Mouse (Mus musculus): ENCODE data around the gene Zfp93.
A peak's percentile ranks its signal among the peaks of the same experiment; 100 is the strongest.

Zfp93 gene

DNA sequence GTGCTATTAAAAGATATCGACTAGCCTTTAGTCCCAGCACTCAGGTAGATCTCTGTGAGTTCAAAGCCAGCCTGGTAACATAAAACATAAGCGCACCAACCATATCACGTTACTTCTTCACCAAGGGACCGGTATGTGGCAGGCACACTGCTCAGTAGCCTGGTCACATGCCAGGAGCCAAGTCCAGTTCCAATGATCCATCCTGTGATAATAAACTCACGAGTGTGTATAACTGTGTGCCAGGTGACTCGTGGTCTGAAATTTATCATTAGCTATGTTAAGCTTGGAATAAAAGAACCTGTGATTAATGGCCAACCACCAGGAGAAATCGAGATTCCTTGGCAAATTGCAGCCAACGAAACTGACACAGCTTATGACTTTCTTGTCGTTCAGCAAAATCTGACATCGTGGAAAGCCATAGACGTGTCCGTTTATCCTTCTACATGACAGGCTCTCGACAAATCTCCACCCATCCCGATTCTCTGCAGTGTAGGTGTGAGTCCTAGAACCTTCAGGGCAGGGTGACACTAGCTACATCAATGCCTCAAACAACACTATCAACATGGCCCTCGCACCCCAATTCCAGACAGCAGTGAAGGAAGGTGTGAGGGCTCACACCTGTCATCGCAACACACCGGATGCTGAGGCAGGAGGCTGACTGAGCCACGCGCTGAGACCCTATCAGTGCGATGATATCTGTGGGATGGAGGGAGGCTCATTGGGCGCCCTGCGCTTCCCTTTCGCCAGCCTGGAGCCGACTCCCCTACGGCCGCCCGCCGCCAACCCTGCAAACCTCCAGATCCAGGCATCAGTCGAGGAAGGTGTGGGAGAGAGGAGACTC is 45.7 kb downstream of the Zfp93 start:
- H3K4me1 ChIP-seq (replicated peaks; ENCODE audit: low read depth, low read length), result peaks cover 6% of the 10 kb centered on the region
- H3K27me3 ChIP-seq (ENCODE audit: insufficient read depth, low read length), result no peaks in the 10 kb centered on the region
- TF ChIP-seq POU5F1 (IDR thresholded peaks at IDR 0.05; ENCODE audit: borderline replicate concordance, low read length) (no peak), CTCF (conservative IDR thresholded peaks at IDR 0.05; ENCODE audit: low read length) (no peak), NANOG (IDR thresholded peaks at IDR 0.05; ENCODE audit: borderline replicate concordance, low read length) (no peak)
- peaks cover 5% of the 10 kb centered on the region for H3K36me3 ChIP-seq (ENCODE audit: insufficient read depth, low read length)
- peak overlapping the region; percentile 71 for H3K4me3 ChIP-seq (replicated peaks; ENCODE audit: low read length)
- H3K9me3 ChIP-seq (ENCODE audit: low read length), result no peaks in the 10 kb centered on the region

DNA sequence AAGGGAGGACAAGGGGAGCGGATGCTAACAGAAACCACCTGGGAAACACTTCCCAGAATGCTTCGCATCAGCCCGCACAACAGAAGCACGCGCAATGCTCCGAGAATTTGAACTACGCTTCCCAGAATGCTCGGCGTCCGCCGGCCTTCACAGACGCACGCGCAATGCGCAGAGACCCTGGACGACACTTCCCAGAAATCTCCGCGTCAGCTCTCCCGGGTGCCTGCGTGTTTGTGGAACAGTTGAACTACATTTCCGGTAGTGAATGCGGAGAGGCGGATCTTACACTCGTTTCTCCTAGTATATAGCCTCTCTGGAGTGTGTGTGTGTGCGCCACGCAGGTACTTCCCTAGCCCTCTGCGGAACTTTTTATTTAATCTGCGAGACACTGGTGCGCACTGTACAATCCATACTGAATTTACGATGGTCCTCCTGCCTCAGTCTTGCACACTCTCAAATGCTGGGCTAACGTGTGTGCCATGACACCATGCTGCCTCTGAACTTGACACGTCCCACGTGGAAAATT is 46.4 kb downstream of the Zfp93 start, which contains the start of gene Zfp94:
Gene Zfp94, minus strand, starts transcription at position 100 of the 526 bp plus-strand sequence.
- peaks cover 6% of the 10 kb centered on the region for H3K4me1 ChIP-seq (replicated peaks; ENCODE audit: low read depth, low read length)
- TF ChIP-seq CTCF (conservative IDR thresholded peaks at IDR 0.05; ENCODE audit: low read length) (no peak), NANOG (IDR thresholded peaks at IDR 0.05; ENCODE audit: borderline replicate concordance, low read length) (no peak), POU5F1 (IDR thresholded peaks at IDR 0.05; ENCODE audit: borderline replicate concordance, low read length) (no peak)
- no peaks in the 10 kb centered on the region for H3K9me3 ChIP-seq (ENCODE audit: low read length)
- peaks cover 5% of the 10 kb centered on the region for H3K36me3 ChIP-seq (ENCODE audit: insufficient read depth, low read length)
- H3K27me3 ChIP-seq (ENCODE audit: insufficient read depth, low read length), result no peaks in the 10 kb centered on the region
- peak within 1 kb of the TSS; percentile 71 for H3K4me3 ChIP-seq (replicated peaks; ENCODE audit: low read length)

DNA sequence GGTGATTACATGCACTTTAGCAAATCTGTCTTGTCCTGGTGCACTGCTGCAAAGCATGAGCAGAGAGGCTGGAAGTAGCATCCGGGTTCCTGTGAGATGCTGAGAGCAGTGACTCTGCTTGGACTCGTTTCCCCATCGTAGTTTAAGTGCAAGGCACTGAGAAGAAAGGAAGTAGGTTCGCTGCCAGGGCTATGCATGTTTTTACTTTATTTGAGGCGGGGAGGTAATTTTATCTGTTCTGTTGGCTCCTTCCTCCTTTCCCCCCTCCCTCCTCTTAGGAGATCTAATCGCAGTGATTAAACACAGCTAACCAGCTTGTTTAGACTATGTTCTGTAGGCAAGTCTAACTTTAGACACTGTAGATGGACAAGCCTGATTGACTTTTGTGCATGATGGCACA is 48.7 kb downstream of the Zfp93 start:
- H3K4me3 ChIP-seq (replicated peaks; ENCODE audit: low read length), result no peak overlapping the region

DNA sequence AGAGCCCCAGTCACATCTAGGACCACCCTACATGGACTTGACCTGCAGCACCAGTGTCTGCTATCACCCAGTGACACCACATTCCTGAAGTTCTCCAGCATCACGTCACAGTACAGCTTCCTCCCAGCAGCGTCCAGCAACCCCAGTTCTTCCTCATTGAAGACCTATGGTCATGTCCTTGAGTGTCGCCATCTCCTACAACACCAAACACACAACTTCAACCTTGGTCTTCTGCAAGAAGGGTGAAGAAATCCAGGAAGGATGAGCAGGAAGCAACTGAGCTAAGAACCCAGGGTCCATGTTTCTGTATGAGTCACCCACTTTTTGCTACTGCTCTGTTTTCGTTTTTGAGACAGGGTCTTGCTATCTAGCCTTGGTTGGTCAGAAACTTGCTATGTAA is 52.4 kb downstream of the Zfp93 start:
- no peak overlapping the region for H3K4me3 ChIP-seq (replicated peaks; ENCODE audit: low read length)

More for the DNA sequence above, 48.7 kb downstream of the Zfp93 start:
- H3K9me3 ChIP-seq (ENCODE audit: low read length), result no peaks in the 10 kb centered on the region
- TF ChIP-seq CTCF (conservative IDR thresholded peaks at IDR 0.05; ENCODE audit: low read length) (no peak), NANOG (IDR thresholded peaks at IDR 0.05; ENCODE audit: borderline replicate concordance, low read length) (no peak), POU5F1 (IDR thresholded peaks at IDR 0.05; ENCODE audit: borderline replicate concordance, low read length) (no peak)
- H3K36me3 ChIP-seq (ENCODE audit: insufficient read depth, low read length), result no peaks in the 10 kb centered on the region
- H3K4me1 ChIP-seq (replicated peaks; ENCODE audit: low read depth, low read length), result peaks cover 6% of the 10 kb centered on the region
- H3K27me3 ChIP-seq (ENCODE audit: insufficient read depth, low read length), result no peaks in the 10 kb centered on the region

DNA sequence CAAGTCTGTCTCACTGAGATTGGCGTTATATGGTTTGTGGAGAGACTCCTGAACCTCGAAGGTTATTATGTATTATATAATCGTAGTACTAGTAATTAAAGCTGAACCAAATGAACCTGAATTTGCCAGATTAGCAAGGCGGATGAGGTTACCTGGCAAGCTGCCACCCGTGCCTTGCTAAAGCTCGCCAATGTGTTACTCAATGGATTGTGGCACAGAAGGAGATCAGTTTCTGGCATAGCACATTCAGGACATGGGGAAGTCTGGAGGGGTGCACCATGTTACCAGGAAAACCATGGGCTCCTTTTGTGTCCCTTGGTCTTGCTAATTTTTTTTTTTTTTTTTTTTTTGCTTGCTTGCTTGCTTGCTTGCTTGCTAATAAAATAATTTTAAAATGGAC is 55.0 kb downstream of the Zfp93 start:
- Histone ChIP-seq H3K36me3 (ENCODE audit: insufficient read depth, low read length) (no peaks in the 10 kb centered on the region), H3K9me3 (ENCODE audit: low read length) (peaks cover 5% of the 10 kb centered on the region; the same call in 1 of the 2 replicates), H3K4me1 (replicated peaks; ENCODE audit: low read depth, low read length) (peaks cover 8% of the 10 kb centered on the region), H3K27me3 (ENCODE audit: insufficient read depth, low read length) (peaks cover 21% of the 10 kb centered on the region), H3K4me3 (replicated peaks; ENCODE audit: low read length) (peak overlapping the region; percentile 63; the same call in 1 of the 2 replicates)
- TF ChIP-seq CTCF (conservative IDR thresholded peaks at IDR 0.05; ENCODE audit: low read length) (no peak), NANOG (IDR thresholded peaks at IDR 0.05; ENCODE audit: borderline replicate concordance, low read length) (no peak), POU5F1 (IDR thresholded peaks at IDR 0.05; ENCODE audit: borderline replicate concordance, low read length) (no peak)

More for the DNA sequence above, 52.4 kb downstream of the Zfp93 start:
- Histone ChIP-seq H3K4me1 (replicated peaks; ENCODE audit: low read depth, low read length) (peaks cover 8% of the 10 kb centered on the region), H3K36me3 (ENCODE audit: insufficient read depth, low read length) (no peaks in the 10 kb centered on the region), H3K27me3 (ENCODE audit: insufficient read depth, low read length) (peaks cover 15% of the 10 kb centered on the region), H3K9me3 (ENCODE audit: low read length) (peaks cover 5% of the 10 kb centered on the region; the same call in 1 of the 2 replicates)
- TF ChIP-seq NANOG (IDR thresholded peaks at IDR 0.05; ENCODE audit: borderline replicate concordance, low read length) (no peak), POU5F1 (IDR thresholded peaks at IDR 0.05; ENCODE audit: borderline replicate concordance, low read length) (no peak), CTCF (conservative IDR thresholded peaks at IDR 0.05; ENCODE audit: low read length) (no peak)

DNA sequence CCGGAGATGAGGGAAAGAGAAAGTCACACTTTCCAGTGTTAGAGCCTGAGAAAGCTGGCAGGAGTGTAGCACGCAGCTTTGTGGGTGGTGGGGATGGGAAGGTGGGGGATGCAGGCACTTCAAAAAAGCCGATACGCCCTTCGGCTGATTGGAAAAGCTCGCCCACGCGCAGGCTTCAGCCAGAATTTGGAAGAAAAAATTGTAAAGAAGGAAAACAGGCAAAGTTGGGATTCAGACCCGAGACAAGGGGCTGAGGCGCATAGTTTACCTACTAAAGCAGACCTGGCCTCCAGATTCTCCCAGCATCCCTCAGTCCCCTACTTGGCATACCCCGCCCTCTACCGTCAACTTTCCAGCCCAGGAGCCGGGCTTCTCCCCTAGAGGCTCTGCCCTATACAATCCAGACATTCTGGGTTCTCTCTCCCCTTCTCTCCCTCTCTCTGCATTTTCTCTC is 55.5 kb downstream of the Zfp93 start:
- H3K4me3 ChIP-seq (replicated peaks; ENCODE audit: low read length), result peak overlapping the region; percentile 63
- H3K9me3 ChIP-seq (ENCODE audit: low read length), result peaks cover 5% of the 10 kb centered on the region; the same call in 1 of the 2 replicates
- H3K27me3 ChIP-seq (ENCODE audit: insufficient read depth, low read length), result peaks cover 21% of the 10 kb centered on the region
- no peaks in the 10 kb centered on the region for H3K36me3 ChIP-seq (ENCODE audit: insufficient read depth, low read length)
- TF ChIP-seq POU5F1 (IDR thresholded peaks at IDR 0.05; ENCODE audit: borderline replicate concordance, low read length), result no peak
- TF ChIP-seq CTCF (conservative IDR thresholded peaks at IDR 0.05; ENCODE audit: low read length), result no peak
- TF ChIP-seq NANOG (IDR thresholded peaks at IDR 0.05; ENCODE audit: borderline replicate concordance, low read length), result no peak
- peaks cover 8% of the 10 kb centered on the region for H3K4me1 ChIP-seq (replicated peaks; ENCODE audit: low read depth, low read length)

DNA sequence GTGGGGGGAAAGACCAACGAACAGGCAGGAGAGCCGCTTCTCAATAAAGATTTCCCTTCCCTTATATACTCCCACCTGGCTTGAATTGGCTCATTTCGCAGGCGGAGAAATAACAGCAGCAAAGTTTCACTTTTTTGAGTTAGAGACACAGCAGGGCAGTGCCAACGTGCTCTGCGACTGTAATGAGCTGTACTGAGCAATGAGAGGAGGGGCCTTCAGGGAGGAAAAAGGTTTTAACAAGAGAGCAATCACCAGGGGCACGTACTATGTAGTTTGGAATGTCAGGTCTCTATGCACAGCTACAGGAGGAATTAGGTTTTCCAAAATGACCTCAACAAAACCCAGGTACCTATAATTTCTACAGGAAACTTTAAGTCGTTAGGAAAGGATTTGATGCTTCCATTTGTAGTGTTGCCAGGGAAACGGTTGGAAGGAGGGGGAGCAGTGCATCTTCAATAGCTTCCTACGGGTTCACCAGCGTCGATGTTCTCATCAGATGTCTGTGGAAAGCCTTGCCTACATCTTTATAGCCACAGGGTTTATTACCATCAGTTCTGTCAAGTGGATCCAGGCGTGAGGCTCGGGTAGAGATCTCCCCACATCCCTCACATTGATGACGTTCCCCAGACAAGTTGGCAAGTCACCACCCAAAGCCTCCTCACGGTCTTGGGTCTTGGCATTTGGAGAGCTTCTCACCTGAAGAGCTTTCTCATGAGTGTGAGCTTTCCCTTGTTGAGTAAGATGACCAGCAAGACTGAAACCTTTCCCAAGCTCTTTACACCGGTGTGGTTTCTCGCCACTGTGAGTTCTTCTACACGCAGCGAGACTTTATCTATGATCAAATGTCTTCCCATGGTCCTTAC is 56.3 kb downstream of the Zfp93 start:
- no peaks in the 10 kb centered on the region for H3K36me3 ChIP-seq (ENCODE audit: insufficient read depth, low read length)
- H3K4me1 ChIP-seq (replicated peaks; ENCODE audit: low read depth, low read length), result peaks cover 8% of the 10 kb centered on the region
- H3K27me3 ChIP-seq (ENCODE audit: insufficient read depth, low read length), result peaks cover 25% of the 10 kb centered on the region
- no peak for TF ChIP-seq NANOG (IDR thresholded peaks at IDR 0.05; ENCODE audit: borderline replicate concordance, low read length)
- TF ChIP-seq POU5F1 (IDR thresholded peaks at IDR 0.05; ENCODE audit: borderline replicate concordance, low read length), result no peak
- no peak for TF ChIP-seq CTCF (conservative IDR thresholded peaks at IDR 0.05; ENCODE audit: low read length)
- peak overlapping the region; percentile 63 for H3K4me3 ChIP-seq (replicated peaks; ENCODE audit: low read length)
- peaks cover 8% of the 10 kb centered on the region; the same call in 1 of the 2 replicates for H3K9me3 ChIP-seq (ENCODE audit: low read length)
